Mouse (Mus musculus) liver, embryonic 14.5 days (tissue): ENCODE measurements at regions not wholly inside any gene's neighbourhood (a gene's known extent, or its start where the extent isn't known, plus 50 kb on each side); places are given as distances from the start of the nearest gene placed in this dataset.

Source experiments
- CTCF ChIP-seq: IDR thresholded peaks from 2 replicates; pipeline ENCODE4 v1.5.1; 2016; ENCODE audit warnings: antibody characterized with exemption, low read depth, control low read depth
- EP300 ChIP-seq: IDR thresholded peaks from 2 replicates; pipeline ENCODE4 v1.6.1; 2016; ENCODE audit warnings: antibody characterized with exemption, low read depth

GRCm38 (mm10) chr9:85391283-85391682 lies 64.1 kb upstream of the Tent5a start:
- no peak for TF ChIP-seq CTCF
- no peak for TF ChIP-seq EP300
